Mouse (Mus musculus): ENCODE results near the gene Ncan.

DNA sequence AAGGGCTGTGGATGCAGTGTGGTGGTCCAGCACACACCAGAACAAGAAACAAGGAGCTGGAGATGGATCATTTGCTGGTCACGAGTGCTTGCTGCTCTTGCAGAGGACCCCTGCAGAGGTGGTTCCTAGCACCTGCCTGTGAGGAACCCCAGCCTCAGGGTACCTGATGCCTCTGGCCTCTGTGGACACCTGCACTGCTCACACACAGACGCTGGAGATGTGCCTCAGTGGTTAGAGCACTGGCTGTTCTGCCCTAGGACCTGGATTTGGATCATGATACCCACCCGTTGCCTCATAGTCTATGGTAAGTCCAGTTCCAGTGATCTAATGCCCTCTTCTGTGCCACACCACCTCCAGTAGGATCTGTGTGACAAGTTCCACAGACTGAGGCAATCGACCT, 15.9 kb upstream of the Ncan start:
- no peak for TF ChIP-seq CTCF (IDR thresholded peaks at IDR 0.05; ENCODE audit: extremely low read depth, insufficient read depth, insufficient read length, insufficient replicate concordance)
- TF ChIP-seq POLR2A (IDR thresholded peaks at IDR 0.05; ENCODE audit: low read depth, low read length) = no peak
